Mouse (Mus musculus): ENCODE measurements around the gene Nmnat1.

DNA sequence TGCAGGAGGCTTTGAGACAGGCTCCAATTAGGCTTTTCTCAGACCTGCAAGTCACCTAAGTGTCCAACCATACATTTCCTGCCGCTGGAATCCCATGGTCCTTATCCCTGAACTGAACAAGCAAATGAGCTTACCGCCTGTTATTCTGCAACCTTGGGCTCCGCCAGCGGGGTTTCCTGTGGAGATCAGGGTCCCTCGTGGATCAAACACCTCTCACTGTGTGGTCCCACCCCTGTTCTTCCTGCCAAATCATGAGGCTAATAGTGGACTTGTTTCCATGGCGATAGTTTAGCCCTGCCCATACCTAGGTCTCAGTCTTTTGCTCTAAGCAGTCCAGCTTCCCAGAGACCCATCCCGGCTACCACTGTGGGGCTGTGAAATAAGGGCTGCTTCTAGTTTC lies 41.3 kb upstream of the Nmnat1 start:
- TF ChIP-seq USF1 (IDR thresholded peaks at IDR 0.05; ENCODE audit: low read depth, low read length) = no peak
- no peak for TF ChIP-seq TAL1 (IDR thresholded peaks at IDR 0.05; ENCODE audit: low read length)
- TF ChIP-seq EP300 (IDR thresholded peaks at IDR 0.05; ENCODE audit: low read depth in 1 of 2, low read length in 2 of 2) = no peak
- no peak for TF ChIP-seq CTCF (IDR thresholded peaks at IDR 0.05 in 2 of 3, conservative IDR thresholded peaks at IDR 0.05 in 1 of 3; ENCODE audit: control insufficient read depth in 1 of 3, insufficient read depth in 1 of 3, low read depth in 2 of 3, low read length in 3 of 3, poor library complexity in 1 of 3, severe bottlenecking in 1 of 3)
- TF ChIP-seq MAX (IDR thresholded peaks at IDR 0.05; ENCODE audit: low read length) = no peak
- TF ChIP-seq TCF12 (IDR thresholded peaks at IDR 0.05; ENCODE audit: low read depth, low read length) = no peak
- TF ChIP-seq ETS1 (IDR thresholded peaks at IDR 0.05; ENCODE audit: low read depth, low read length) = no peak
- TF ChIP-seq CHD2 (IDR thresholded peaks at IDR 0.05; ENCODE audit: low read length) = no peak
- TF ChIP-seq GATA1 (IDR thresholded peaks at IDR 0.05; ENCODE audit: low read depth, low read length) = no peak
- no peak for TF ChIP-seq POLR2A (IDR thresholded peaks at IDR 0.05; ENCODE audit: control insufficient read depth in 1 of 2, insufficient read depth in 1 of 2, low read depth in 1 of 2, low read length in 2 of 2, poor library complexity in 1 of 2)
- TF ChIP-seq CHD1 (IDR thresholded peaks at IDR 0.05; ENCODE audit: low read depth, low read length) = no peak
- TF ChIP-seq MAFK (IDR thresholded peaks at IDR 0.05; ENCODE audit: borderline replicate concordance, low read depth, low read length) = no peak
- no peak for TF ChIP-seq MYB (IDR thresholded peaks at IDR 0.05; ENCODE audit: low read depth, low read length)

Measured in MEL (cell line).